In genomic region chr2:93903415-93903814, GRCm38 (mm10) we compare ENCODE assay signal across 10 mouse cellular contexts. TPM values are rescaled to one million over a fixed set of nuclear protein-coding genes. Genes with fewer than 3 reads are reported as not detected.
DNase-seq lines count a peak whose midpoint lies in the region; ATAC-seq and TF ChIP-seq lines count a peak whose summit lies in the region.
"Had no signal": no experiment of that assay in that cellular context is flagged by ENCODE, and none has a peak within 500 bp of the region (broad histone marks: within the 10 kb centered on the region; RNA-seq: fewer than 3 reads in every experiment).

No protein-coding gene starts in this region.

- ATAC-seq in lung, embryonic 14.5 days (ENCODE audit: insufficient read depth): no peak
- 0 out of 2 replicates have a peak, but pooled peaks have one; percentile 13 for ATAC-seq in common myeloid progenitor, adult 5-6 weeks (replicated peaks; ENCODE audit: low read depth, poor library complexity, severe bottlenecking)

- no peak overlapping the region for H3K27ac ChIP-seq in lung, embryonic 14.5 days (ENCODE audit: low read depth)
- no peak overlapping the region for H3K27ac ChIP-seq in hindbrain, embryonic 10.5 days

- H3K27me3 ChIP-seq in lung, embryonic 14.5 days (ENCODE audit: insufficient read depth, low read length): no peaks in the 10 kb centered on the region
- H3K27me3 ChIP-seq in hindbrain, embryonic 10.5 days (ENCODE audit: insufficient read depth, poor library complexity, severe bottlenecking): no peaks in the 10 kb centered on the region

- no peak for TF ChIP-seq CTCF in lung, embryonic 14.5 days (IDR thresholded peaks at IDR 0.05; ENCODE audit: low read depth)
- no peak for TF ChIP-seq CTCF in lung, adult 2 months (IDR thresholded peaks at IDR 0.05; ENCODE audit: insufficient read depth, low read length)

- no peaks in the 10 kb centered on the region for H3K4me1 ChIP-seq in lung, embryonic 14.5 days (ENCODE audit: insufficient read depth)
- peaks cover 4% of the 10 kb centered on the region; the same call in 1 of the 2 replicates for H3K4me1 ChIP-seq in lung, adult 2 months (ENCODE audit: control insufficient read depth, insufficient read depth, low read length)
- H3K4me1 ChIP-seq in hindbrain, embryonic 10.5 days (replicated peaks): peaks cover 43% of the 10 kb centered on the region

- no peak overlapping the region for H3K4me3 ChIP-seq in lung, embryonic 14.5 days (ENCODE audit: low read depth, low read length)
- H3K4me3 ChIP-seq in lung, adult 2 months (replicated peaks; ENCODE audit: extremely low read depth, low read depth, low read length): no peak overlapping the region
- H3K4me3 ChIP-seq in hindbrain, embryonic 10.5 days: no peak overlapping the region

- H3K36me3 ChIP-seq in lung, embryonic 14.5 days (ENCODE audit: insufficient read depth): no peaks in the 10 kb centered on the region
- no peaks in the 10 kb centered on the region for H3K36me3 ChIP-seq in hindbrain, embryonic 10.5 days

- H3K9me3 ChIP-seq in lung, embryonic 14.5 days (ENCODE audit: low read depth, low read length): no peaks in the 10 kb centered on the region
- H3K9me3 ChIP-seq in hindbrain, embryonic 10.5 days: no peaks in the 10 kb centered on the region

- intact Hi-C loops in gastrocnemius, postnatal 36 days (cut with DNase I): no loop called here

- no peak overlapping the region for H3K4me2 ChIP-seq in lung, embryonic 14.5 days

- 52% methylated on average over 6 of the region's 6 CpGs for WGBS in lung, embryonic 14.5 days
- 46% methylated on average over 6 of the region's 6 CpGs for WGBS in lung, adult 2 months
- 74% methylated on average over 6 of the region's 6 CpGs for WGBS in hindbrain, embryonic 10.5 days

- TF ChIP-seq POLR2A in lung, adult 2 months (IDR thresholded peaks at IDR 0.05; ENCODE audit: borderline replicate concordance, extremely low read depth, low read depth, low read length): no peak

- no peak overlapping the region for H3K9ac ChIP-seq in lung, embryonic 14.5 days

- peak; percentile 21 to 25 for DNase-seq in gastrocnemius, adult 8-10 months (ENCODE audit: low spot score in 2 of 2)
- DNase-seq in gastrocnemius, postnatal 36 days: no peak
- peak; percentile 9 for DNase-seq in lung, embryonic 14.5 days
- no peak for DNase-seq in lung, adult 2 months
- peak; percentile 44 for DNase-seq in right cerebral cortex, postnatal 14 days
- DNase-seq in testis, postnatal 10 days (ENCODE audit: low spot score): no peak
- no peak for DNase-seq in hindbrain, embryonic 10.5 days (ENCODE audit: low spot score)

RNA-seq across cellular contexts. Expression of gene Accsl, which starts 34.5 kb away (rescaled TPM):
- total RNA-seq in gastrocnemius, adult 8-10 months (2022): not detected
- total RNA-seq in gastrocnemius, postnatal 36 days (2021): not detected
- 0.16 and 0.22 TPM in 2 replicates for polyA plus RNA-seq in lung, embryonic 14.5 days (2014; fragmentation: Nextera tagmentation; extraction: Ambion mirVana)
- polyA plus RNA-seq in lung, adult 2 months (2012; rRNA removed): 0.08 TPM in 1 of 2 replicates, not detected in the other
- total RNA-seq in common myeloid progenitor, adult 5-6 weeks (2017): not detected in 2 replicates
- polyA plus RNA-seq in hindbrain, embryonic 10.5 days (2016; fragmentation: Nextera tagmentation; extraction: Ambion mirVana): not detected in 2 replicates
- total RNA-seq: heart, postnatal 14 days had no signal
- polyA plus RNA-seq: liver, embryonic 16.5 days had no signal

RNA-seq across cellular contexts. Expression of gene Gm13889, which starts 53.6 kb away (rescaled TPM):
- 1 to 10 TPM; 3.3 to 5.6 (median 4.9) TPM for total RNA-seq in gastrocnemius, adult 8-10 months (2022)
- 1 to 10 TPM; 6.1 to 7.6 TPM for total RNA-seq in gastrocnemius, postnatal 36 days (2021)
- polyA plus RNA-seq in lung, embryonic 14.5 days (2014; fragmentation: Nextera tagmentation; extraction: Ambion mirVana): 40.7 and 45.3 TPM in 2 replicates
- 51.8 and 107 TPM in 2 replicates for polyA plus RNA-seq in lung, adult 2 months (2012; rRNA removed)
- total RNA-seq in common myeloid progenitor, adult 5-6 weeks (2017): 0.55 TPM in 1 of 2 replicates, not detected in the other
- 3.0 and 4.0 TPM in 2 replicates for polyA plus RNA-seq in hindbrain, embryonic 10.5 days (2016; fragmentation: Nextera tagmentation; extraction: Ambion mirVana)

RNA-seq across cellular contexts. Expression of gene Accs, which starts 53.7 kb away (rescaled TPM):
- 1 to 10 TPM; 2.5 to 3.3 (median 2.9) TPM for total RNA-seq in gastrocnemius, adult 8-10 months (2022)
- 1 to 10 TPM; 3.2 to 4.0 TPM for total RNA-seq in gastrocnemius, postnatal 36 days (2021)
- 10.0 and 11.3 TPM in 2 replicates for polyA plus RNA-seq in lung, embryonic 14.5 days (2014; fragmentation: Nextera tagmentation; extraction: Ambion mirVana)
- polyA plus RNA-seq in lung, adult 2 months (2012; rRNA removed): 17.5 and 19.1 TPM in 2 replicates
- total RNA-seq in common myeloid progenitor, adult 5-6 weeks (2017): 9.6 and 18.5 TPM in 2 replicates
- polyA plus RNA-seq in hindbrain, embryonic 10.5 days (2016; fragmentation: Nextera tagmentation; extraction: Ambion mirVana): 8.3 and 9.3 TPM in 2 replicates

Comparison
In these comparisons a context has a peak if more than half of its experiments do, and no peak if none do; other contexts are left out.
1. DNase-seq: peak in gastrocnemius, adult 8-10 months (2 of 2), lung, embryonic 14.5 days (single experiment) and right cerebral cortex, postnatal 14 days (single experiment); none in gastrocnemius, postnatal 36 days (0 of 2), lung, adult 2 months (single experiment), testis, postnatal 10 days (single experiment) and hindbrain, embryonic 10.5 days (single experiment).